Mouse (Mus musculus): Measurements from ENCODE around the gene Gtpbp2. TPM values are rescaled to one million over a fixed set of nuclear protein-coding genes. Genes with fewer than 3 reads are reported as not detected.

Gene Gtpbp2
- 41.3 and 43.5 TPM in 2 replicates for polyA plus RNA-seq (2015; fragmentation: Nextera tagmentation; extraction: Ambion mirVana)

DNA sequence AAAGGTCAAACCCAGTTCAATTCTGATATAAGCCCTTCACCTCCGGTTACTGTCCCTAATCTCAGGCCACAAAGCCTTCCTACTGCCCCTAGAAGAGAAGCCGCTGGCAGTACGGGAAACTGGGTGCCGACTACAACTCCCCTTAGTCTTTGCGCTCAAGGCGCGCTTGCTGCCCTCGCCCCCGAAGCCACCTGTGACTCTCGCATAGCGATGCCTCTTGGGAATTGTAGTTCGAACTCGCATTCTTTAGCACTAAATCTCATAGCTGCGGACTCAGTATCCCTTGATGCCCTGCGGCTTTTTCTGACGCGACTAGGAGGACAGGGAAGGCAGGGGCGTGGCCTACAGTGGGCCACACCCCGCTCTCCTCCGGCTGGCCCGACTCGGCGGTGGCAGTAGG is at the start of gene Gtpbp2:
TSS of gene Gtpbp2 (plus strand) at position 347 of the 400 bp plus-strand sequence.
- under 1% methylated on average over 23 of the region's 23 CpGs for WGBS

GRCm38 (mm10) chr17:46115489-46115888 is 45.3 kb upstream of the Gtpbp2 start:
- no peak for ATAC-seq (ENCODE audit: low FRiP score)

More for the DNA sequence above, at the start of gene Gtpbp2:
- no peaks in the 10 kb centered on the region for H3K27me3 ChIP-seq (replicated peaks)
- H3K4me2 ChIP-seq: peak within 1 kb of the TSS; percentile 89
- peaks cover 31% of the 10 kb centered on the region for H3K4me1 ChIP-seq
- peak; percentile 98 for ATAC-seq (ENCODE audit: low FRiP score)
- peak within 1 kb of the TSS; percentile 82 for H3K27ac ChIP-seq (replicated peaks)
- no peaks in the 10 kb centered on the region for H3K9me3 ChIP-seq (replicated peaks)
- peak within 1 kb of the TSS; percentile 85 for H3K4me3 ChIP-seq (replicated peaks)
- peaks cover 17% of the 10 kb centered on the region for H3K36me3 ChIP-seq
- peak within 1 kb of the TSS; percentile 84 for H3K9ac ChIP-seq (replicated peaks)

DNA sequence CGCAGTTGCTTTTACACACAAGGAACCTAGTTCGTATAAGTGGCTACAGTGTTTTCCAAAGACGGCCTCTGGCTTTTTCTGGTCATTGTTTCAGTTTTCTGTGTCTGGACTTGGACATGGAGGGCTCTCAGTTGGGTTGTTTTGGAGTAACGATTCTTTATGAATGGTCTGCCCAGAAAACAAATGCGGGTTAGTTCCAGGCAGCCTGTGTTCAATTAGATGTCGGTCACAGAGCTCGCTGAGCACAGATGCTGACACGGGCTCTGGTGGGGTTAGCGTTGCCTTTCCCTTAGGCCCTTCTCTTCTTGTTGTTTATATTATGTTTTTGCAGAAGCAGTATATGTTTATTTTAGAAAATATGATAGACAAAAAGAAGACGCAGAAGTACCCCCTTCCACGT is 44.7 kb upstream of the Gtpbp2 start:
- no peak overlapping the region for H3K4me2 ChIP-seq
- no peak for ATAC-seq (ENCODE audit: low FRiP score)
- H3K27ac ChIP-seq (replicated peaks): no peak overlapping the region
- no peaks in the 10 kb centered on the region for H3K27me3 ChIP-seq (replicated peaks)
- WGBS: 87% methylated on average over 11 of the region's 11 CpGs
- H3K4me3 ChIP-seq (replicated peaks): no peak overlapping the region
- H3K9me3 ChIP-seq (replicated peaks): no peaks in the 10 kb centered on the region
- H3K36me3 ChIP-seq: peaks cover 21% of the 10 kb centered on the region
- peaks cover 21% of the 10 kb centered on the region for H3K4me1 ChIP-seq
- no peak overlapping the region for H3K9ac ChIP-seq (replicated peaks)

More at GRCm38 (mm10) chr17:46115489-46115888, 45.3 kb upstream of the Gtpbp2 start:
- H3K4me2 ChIP-seq: no peak overlapping the region
- peaks cover 21% of the 10 kb centered on the region for H3K36me3 ChIP-seq
- H3K9ac ChIP-seq (replicated peaks): no peak overlapping the region
- no peaks in the 10 kb centered on the region for H3K9me3 ChIP-seq (replicated peaks)
- H3K27me3 ChIP-seq (replicated peaks): no peaks in the 10 kb centered on the region
- H3K4me1 ChIP-seq: peaks cover 21% of the 10 kb centered on the region
- no peak overlapping the region for H3K4me3 ChIP-seq (replicated peaks)
- H3K27ac ChIP-seq (replicated peaks): no peak overlapping the region
- WGBS: 67% methylated on average over 2 of the region's 2 CpGs

DNA sequence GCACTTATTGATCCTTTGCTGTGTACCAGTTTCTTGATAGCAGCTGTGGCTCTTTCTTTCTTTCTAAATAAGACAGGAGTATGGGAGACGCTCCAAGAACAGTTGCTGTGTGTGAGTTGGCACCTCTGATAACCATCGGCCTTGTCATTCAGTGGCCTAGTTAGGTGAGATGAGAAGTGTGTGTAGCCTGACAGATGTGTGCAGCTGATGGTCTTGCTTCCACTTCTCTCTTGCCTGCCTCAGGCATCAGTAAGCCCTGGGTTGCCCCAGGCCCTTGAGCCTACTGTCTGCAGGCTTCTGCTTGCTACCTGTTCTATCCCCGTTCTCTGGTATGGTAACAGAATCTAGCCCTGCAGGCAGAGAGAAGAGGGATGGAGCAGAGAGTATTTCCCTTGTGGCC is 44.0 kb upstream of the Gtpbp2 start:
- Histone ChIP-seq H3K9ac (replicated peaks) (no peak overlapping the region), H3K4me2 (no peak overlapping the region), H3K27me3 (replicated peaks) (no peaks in the 10 kb centered on the region), H3K4me3 (replicated peaks) (no peak overlapping the region), H3K9me3 (replicated peaks) (no peaks in the 10 kb centered on the region), H3K27ac (replicated peaks) (no peak overlapping the region), H3K4me1 (peaks cover 14% of the 10 kb centered on the region), H3K36me3 (peaks cover 23% of the 10 kb centered on the region)
- ATAC-seq (ENCODE audit: low FRiP score): no peak
- WGBS: 79% methylated on average over 3 of the region's 3 CpGs

DNA sequence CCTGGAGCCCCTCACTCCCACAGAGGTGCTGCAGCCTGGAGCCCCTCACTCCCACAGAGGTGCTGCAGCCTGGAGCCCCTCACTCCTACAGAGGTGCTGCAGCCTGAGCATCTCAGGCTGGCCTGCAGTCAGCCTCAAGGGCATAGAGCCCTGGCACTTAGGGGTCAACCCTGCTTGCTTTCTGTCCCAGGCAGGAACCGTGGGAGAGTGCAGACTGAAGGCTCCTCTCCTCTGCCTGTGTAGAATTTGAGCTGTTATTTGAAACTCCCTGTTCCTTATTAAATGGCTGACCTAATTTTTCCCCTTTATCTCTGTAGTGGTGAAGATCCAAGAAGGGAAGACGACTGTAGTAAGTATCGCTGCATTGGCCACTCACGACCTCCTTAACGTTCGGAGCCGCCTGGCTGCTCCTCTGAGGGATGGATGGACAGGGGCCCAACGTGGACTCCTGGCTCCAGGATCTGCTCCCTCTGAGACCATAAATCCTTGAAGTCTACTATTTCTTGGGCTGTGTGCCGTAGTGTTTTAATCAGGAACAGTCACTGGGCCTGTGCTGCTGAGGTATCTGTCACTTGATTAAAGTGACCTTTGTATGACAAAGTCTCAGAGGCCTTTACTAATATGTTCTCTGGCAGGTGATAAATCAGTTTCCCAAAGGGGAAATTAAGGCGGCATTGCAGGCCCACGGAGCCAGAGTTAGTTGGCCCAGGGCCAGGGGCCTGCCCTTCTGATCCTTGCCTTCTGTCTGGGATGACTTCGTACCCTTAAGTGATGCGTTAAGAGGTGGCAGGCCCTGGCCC is 43.0 kb upstream of the Gtpbp2 start:
- Histone ChIP-seq H3K9me3 (replicated peaks) (no peaks in the 10 kb centered on the region), H3K27me3 (replicated peaks) (no peaks in the 10 kb centered on the region), H3K9ac (replicated peaks) (0 out of 2 replicates have a peak overlapping the region, but pooled peaks have one; percentile 7), H3K27ac (replicated peaks) (no peak overlapping the region), H3K4me2 (no peak overlapping the region), H3K4me3 (replicated peaks) (no peak overlapping the region), H3K4me1 (peaks cover 6% of the 10 kb centered on the region; the same call in 1 of the 2 replicates), H3K36me3 (peaks cover 32% of the 10 kb centered on the region)
- WGBS: 60% methylated on average over 13 of the region's 13 CpGs
- ATAC-seq (ENCODE audit: low FRiP score): no peak

DNA sequence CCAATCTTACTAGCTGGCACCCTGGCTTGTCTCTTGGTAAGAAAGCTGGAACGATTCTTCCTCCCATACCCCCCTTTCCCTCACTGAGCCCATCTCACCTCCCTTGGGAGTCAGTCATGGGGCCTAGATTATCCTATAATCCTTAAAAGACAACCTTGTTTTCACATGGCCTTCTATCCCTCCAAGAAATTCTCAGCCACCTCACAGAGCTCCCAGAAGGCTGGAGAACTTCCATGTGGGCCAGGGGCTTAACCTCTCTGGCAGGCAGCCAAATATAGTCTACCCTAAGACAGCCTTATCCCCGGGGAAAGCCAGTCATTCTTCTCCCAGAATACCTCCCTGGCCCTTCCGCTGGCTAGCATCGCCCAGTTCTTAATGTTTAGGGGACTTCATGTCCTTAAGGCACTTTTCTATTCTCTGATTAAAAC is 42.4 kb upstream of the Gtpbp2 start:
- no peak overlapping the region for H3K4me2 ChIP-seq
- peaks cover 38% of the 10 kb centered on the region for H3K36me3 ChIP-seq
- WGBS: 72% methylated on average over 4 of the region's 4 CpGs
- no peaks in the 10 kb centered on the region for H3K27me3 ChIP-seq (replicated peaks)
- no peak overlapping the region for H3K4me3 ChIP-seq (replicated peaks)
- no peak for ATAC-seq (ENCODE audit: low FRiP score)
- no peak overlapping the region for H3K27ac ChIP-seq (replicated peaks)
- peaks cover 6% of the 10 kb centered on the region; the same call in 1 of the 2 replicates for H3K4me1 ChIP-seq
- H3K9ac ChIP-seq (replicated peaks): no peak overlapping the region
- H3K9me3 ChIP-seq (replicated peaks): no peaks in the 10 kb centered on the region

DNA sequence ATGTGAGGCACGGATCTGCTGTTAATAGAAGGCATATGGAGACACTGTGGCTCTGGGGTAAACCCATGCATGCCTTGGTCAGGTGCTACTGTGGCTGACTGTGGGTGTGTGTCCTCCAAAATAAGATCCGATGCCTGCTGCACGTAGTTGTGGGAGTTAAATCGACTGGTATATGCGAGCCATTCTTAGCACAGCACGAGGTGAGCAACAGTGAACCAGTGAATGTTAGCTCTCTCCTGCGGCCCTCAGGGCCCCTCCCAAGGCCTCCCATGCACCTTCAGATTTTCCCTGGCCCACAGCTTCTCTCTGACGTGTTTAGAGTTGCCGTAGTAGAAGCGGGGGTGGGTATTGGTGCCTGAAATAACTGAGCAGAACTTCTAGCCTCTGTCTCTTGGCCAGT is 41.2 kb upstream of the Gtpbp2 start:
- peaks cover 50% of the 10 kb centered on the region for H3K36me3 ChIP-seq
- no peak overlapping the region for H3K4me2 ChIP-seq
- no peak overlapping the region for H3K27ac ChIP-seq (replicated peaks)
- H3K4me3 ChIP-seq (replicated peaks): no peak overlapping the region
- H3K9ac ChIP-seq (replicated peaks): no peak overlapping the region
- peaks cover 6% of the 10 kb centered on the region; the same call in 1 of the 2 replicates for H3K4me1 ChIP-seq
- no peak for ATAC-seq (ENCODE audit: low FRiP score)
- H3K27me3 ChIP-seq (replicated peaks): no peaks in the 10 kb centered on the region
- H3K9me3 ChIP-seq (replicated peaks): no peaks in the 10 kb centered on the region
- WGBS: 94% methylated on average over 10 of the region's 10 CpGs

GRCm38 (mm10) chr17:46122791-46123190 is 38.0 kb upstream of the Gtpbp2 start:
- no peak overlapping the region for H3K27ac ChIP-seq (replicated peaks)
- no peak overlapping the region for H3K4me3 ChIP-seq (replicated peaks)
- 96% methylated on average over 4 of the region's 4 CpGs for WGBS
- no peak overlapping the region for H3K4me2 ChIP-seq
- H3K9ac ChIP-seq (replicated peaks): no peak overlapping the region
- peaks cover 82% of the 10 kb centered on the region for H3K36me3 ChIP-seq
- peaks cover 6% of the 10 kb centered on the region; the same call in 1 of the 2 replicates for H3K4me1 ChIP-seq
- no peaks in the 10 kb centered on the region for H3K27me3 ChIP-seq (replicated peaks)
- H3K9me3 ChIP-seq (replicated peaks): no peaks in the 10 kb centered on the region
- ATAC-seq (ENCODE audit: low FRiP score): no peak

- peaks cover 3% of the 10 kb centered on the region; the same call in 1 of the 2 replicates for H3K4me1 ChIP-seq
- H3K4me3 ChIP-seq (replicated peaks): no peak overlapping the region
- H3K4me2 ChIP-seq: no peak overlapping the region
- H3K9me3 ChIP-seq (replicated peaks): no peaks in the 10 kb centered on the region
- H3K27me3 ChIP-seq (replicated peaks): no peaks in the 10 kb centered on the region
- H3K9ac ChIP-seq (replicated peaks): no peak overlapping the region
- WGBS: 93% methylated on average over 4 of the region's 4 CpGs
- peaks cover 82% of the 10 kb centered on the region for H3K36me3 ChIP-seq
- ATAC-seq (ENCODE audit: low FRiP score): no peak
- H3K27ac ChIP-seq (replicated peaks): no peak overlapping the region
Observed at GRCm38 (mm10) chr17:46123285-46123684, 37.5 kb upstream of the Gtpbp2 start.

DNA sequence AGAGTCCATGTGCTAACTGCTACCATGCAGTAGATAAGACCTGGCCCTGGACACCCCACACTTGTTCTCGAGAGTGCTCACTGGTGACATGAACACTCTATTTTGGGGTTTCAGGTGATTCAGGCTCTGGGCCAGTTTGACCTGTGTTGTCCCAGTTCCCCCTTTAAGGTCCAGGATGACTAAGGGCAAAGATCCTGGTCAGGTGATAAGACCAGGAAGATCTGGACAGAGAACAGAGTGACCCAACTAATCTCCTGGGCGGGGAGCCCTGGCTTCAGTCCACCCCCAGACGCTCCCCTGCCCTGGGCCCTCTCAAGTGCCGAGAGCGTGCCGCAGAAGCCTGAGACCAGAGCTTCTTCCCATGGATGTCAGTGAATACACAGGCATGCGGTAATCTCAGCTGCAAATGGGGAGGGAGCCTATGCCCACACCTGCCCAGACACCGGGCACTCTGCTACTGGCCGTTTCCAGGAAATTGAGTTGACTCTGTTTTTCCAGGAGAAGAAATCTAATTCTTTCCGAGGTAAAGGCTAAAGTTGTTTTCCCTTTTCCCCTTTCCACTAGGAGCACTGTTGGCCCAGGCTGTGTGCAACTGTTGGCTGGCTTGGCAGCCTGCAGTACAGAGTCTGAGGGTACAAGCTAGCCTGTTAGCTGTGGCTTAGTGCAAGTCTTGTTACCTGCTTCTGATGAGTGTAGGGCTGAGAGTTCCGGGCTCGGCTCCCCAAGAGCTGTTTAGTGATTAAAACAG is 36.7 kb upstream of the Gtpbp2 start:
- no peak overlapping the region for H3K27ac ChIP-seq (replicated peaks)
- WGBS: 94% methylated on average over 12 of the region's 12 CpGs
- H3K9ac ChIP-seq (replicated peaks): no peak overlapping the region
- no peaks in the 10 kb centered on the region for H3K27me3 ChIP-seq (replicated peaks)
- peaks cover 83% of the 10 kb centered on the region for H3K36me3 ChIP-seq
- H3K4me1 ChIP-seq: no peaks in the 10 kb centered on the region
- H3K4me3 ChIP-seq (replicated peaks): no peak overlapping the region
- no peaks in the 10 kb centered on the region for H3K9me3 ChIP-seq (replicated peaks)
- no peak for ATAC-seq (ENCODE audit: low FRiP score)
- no peak overlapping the region for H3K4me2 ChIP-seq

DNA sequence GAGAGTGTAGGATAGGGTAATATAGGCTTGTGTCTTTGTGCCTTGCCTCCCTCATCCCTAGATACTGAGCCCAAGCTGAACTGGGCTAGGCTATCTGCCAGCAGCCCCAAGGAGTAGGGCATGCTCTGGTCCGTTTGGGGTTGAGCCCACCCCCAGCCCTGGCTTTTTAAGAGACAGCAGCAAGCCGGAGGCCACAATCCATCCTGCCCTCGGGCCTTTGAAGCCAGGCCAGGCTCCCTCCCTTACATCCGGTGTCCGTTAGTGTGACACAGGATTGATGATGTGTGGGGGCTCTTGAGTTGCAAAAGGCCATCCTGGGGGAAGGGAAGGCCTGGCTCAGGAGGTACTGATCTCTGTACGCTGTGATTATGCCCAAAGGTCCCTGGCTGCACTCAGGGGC is 34.2 kb upstream of the Gtpbp2 start:
- no peaks in the 10 kb centered on the region for H3K9me3 ChIP-seq (replicated peaks)
- H3K4me3 ChIP-seq (replicated peaks): no peak overlapping the region
- no peaks in the 10 kb centered on the region for H3K27me3 ChIP-seq (replicated peaks)
- 83% methylated on average over 6 of the region's 6 CpGs for WGBS
- H3K36me3 ChIP-seq: peaks cover 88% of the 10 kb centered on the region
- H3K4me1 ChIP-seq: no peaks in the 10 kb centered on the region
- H3K27ac ChIP-seq (replicated peaks): no peak overlapping the region
- no peak overlapping the region for H3K9ac ChIP-seq (replicated peaks)
- no peak overlapping the region for H3K4me2 ChIP-seq
- no peak for ATAC-seq (ENCODE audit: low FRiP score)

Measured in neural tube, embryonic 15.5 days (tissue).